Comparison of ENCODE assay signal across 19 mouse cellular contexts in the genomic region with DNA sequence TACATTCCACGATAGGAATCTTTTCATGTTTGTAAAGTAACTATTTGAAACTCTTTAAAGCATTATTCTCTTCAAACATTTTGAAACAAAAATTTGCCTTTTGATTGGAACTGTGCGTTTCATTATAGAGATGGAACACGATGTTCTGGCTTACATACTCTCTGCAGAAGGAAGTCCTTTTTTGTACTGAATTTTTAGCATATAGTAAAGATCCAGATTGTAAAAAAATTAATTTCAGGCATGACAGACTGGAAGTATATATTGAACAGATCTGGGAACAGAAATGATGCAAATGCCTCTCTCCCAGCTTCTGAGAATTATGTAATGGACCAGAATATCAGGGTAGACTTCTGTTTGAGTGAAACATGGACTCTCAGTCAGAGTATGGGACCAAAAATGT.
DNase-seq lines count a peak whose midpoint lies in the region; ATAC-seq and TF ChIP-seq lines count a peak whose summit lies in the region.
"Had no signal": no experiment of that assay in that cellular context is flagged by ENCODE, and none has a peak within 500 bp of the region (broad histone marks: within the 10 kb centered on the region; RNA-seq: fewer than 3 reads in every experiment).

No protein-coding gene starts in this region.

- H3K27me3 ChIP-seq in hindbrain, postnatal 0 days (ENCODE audit: insufficient read depth, low read length): no peaks in the 10 kb centered on the region
- no peaks in the 10 kb centered on the region for H3K27me3 ChIP-seq in midbrain, embryonic 14.5 days (ENCODE audit: control insufficient read depth, insufficient read depth, low read length)
- H3K27me3 ChIP-seq: embryonic facial prominence, embryonic 12.5 days had no signal

- no peak overlapping the region for H3K4me3 ChIP-seq in left cerebral cortex, adult 2 months
- H3K4me3 ChIP-seq in hindbrain, postnatal 0 days (ENCODE audit: low read length): no peak overlapping the region
- no peak overlapping the region for H3K4me3 ChIP-seq in midbrain, embryonic 14.5 days (replicated peaks; ENCODE audit: low read depth, low read length)
- H3K4me3 ChIP-seq: embryonic facial prominence, embryonic 10.5 days; embryonic facial prominence, embryonic 12.5 days had no signal

- intact Hi-C loops in left cerebral cortex, adult 2 months (cut with DNase I): no loop called here

- ATAC-seq in frontal cortex, adult (ENCODE audit: low TSS enrichment): peak; percentile 62
- ATAC-seq in hindbrain, postnatal 0 days: no peak
- no peak for ATAC-seq in midbrain, embryonic 14.5 days (ENCODE audit: low FRiP score, low TSS enrichment)
- ATAC-seq: forebrain, embryonic 14.5 days; forebrain, embryonic 16.5 days had no signal

- H3K9me3 ChIP-seq in hindbrain, postnatal 0 days (ENCODE audit: low read length): no peaks in the 10 kb centered on the region
- no peaks in the 10 kb centered on the region for H3K9me3 ChIP-seq in midbrain, embryonic 14.5 days (ENCODE audit: control insufficient read depth, low read length)
- H3K9me3 ChIP-seq: embryonic facial prominence, embryonic 10.5 days; embryonic facial prominence, embryonic 12.5 days had no signal

- H3K4me1 ChIP-seq in hindbrain, postnatal 0 days (ENCODE audit: insufficient read depth, low read length): no peaks in the 10 kb centered on the region
- no peaks in the 10 kb centered on the region for H3K4me1 ChIP-seq in midbrain, embryonic 14.5 days (ENCODE audit: control insufficient read depth, insufficient read depth, low read length)
- H3K4me1 ChIP-seq: embryonic facial prominence, embryonic 10.5 days; embryonic facial prominence, embryonic 12.5 days had no signal

- no peak overlapping the region for H3K4me2 ChIP-seq in hindbrain, postnatal 0 days (ENCODE audit: low read depth, low read length)
- H3K4me2 ChIP-seq in midbrain, embryonic 14.5 days (ENCODE audit: low read length): no peak overlapping the region
- H3K4me2 ChIP-seq: embryonic facial prominence, embryonic 12.5 days had no signal

- TF ChIP-seq CTCF in left cerebral cortex, adult 2 months (IDR thresholded peaks at IDR 0.05): no peak
- no peak for TF ChIP-seq CTCF in hindbrain, postnatal 0 days (IDR thresholded peaks at IDR 0.05; ENCODE audit: low read depth)

- 93% methylated on average over 3 of the region's 3 CpGs for WGBS in hindbrain, postnatal 0 days
- 92% methylated on average over 3 of the region's 3 CpGs for WGBS in midbrain, embryonic 14.5 days

- H3K27ac ChIP-seq in left cerebral cortex, adult 2 months: peak overlapping the region; percentile 97
- H3K27ac ChIP-seq in hindbrain, postnatal 0 days: no peak overlapping the region
- no peak overlapping the region for H3K27ac ChIP-seq in midbrain, embryonic 14.5 days (replicated peaks; ENCODE audit: low read depth, low read length)
- H3K27ac ChIP-seq: embryonic facial prominence, embryonic 10.5 days; embryonic facial prominence, embryonic 12.5 days had no signal

- no peaks in the 10 kb centered on the region for H3K36me3 ChIP-seq in hindbrain, postnatal 0 days (ENCODE audit: insufficient read depth, low read length)
- no peaks in the 10 kb centered on the region for H3K36me3 ChIP-seq in midbrain, embryonic 14.5 days (ENCODE audit: control insufficient read depth, insufficient read depth, low read length)
- H3K36me3 ChIP-seq: embryonic facial prominence, embryonic 10.5 days; embryonic facial prominence, embryonic 12.5 days had no signal

- no peak for DNase-seq in frontal cortex, postnatal 36 days (ENCODE audit: low spot score in 2 of 2)
- no peak for DNase-seq in left cerebral cortex, adult 2 months (ENCODE audit: extremely low spot score in 1 of 2, low spot score in 2 of 2)
- no peak for DNase-seq in left cerebral cortex, adult 18-20 months (ENCODE audit: low spot score in 2 of 2)
- peak; percentile 32 for DNase-seq in brain, embryonic 18.5 days (ENCODE audit: low read depth, low spot score)
- DNase-seq in hindbrain, postnatal 0 days (ENCODE audit: low spot score): no peak
- no peak for DNase-seq in midbrain, embryonic 14.5 days
- DNase-seq: adrenal gland, adult 2 months; adrenal gland, postnatal 10 days; adrenal gland, postnatal 25 days; cerebellum, adult 11 months; cerebellum, adult 2 months; cerebellum, adult 9-10 months; cerebellum, postnatal 10 days; cerebellum, postnatal 25 days had no signal

- H3K9ac ChIP-seq in hindbrain, postnatal 0 days (replicated peaks; ENCODE audit: low read length): no peak overlapping the region
- H3K9ac ChIP-seq in midbrain, embryonic 14.5 days (replicated peaks; ENCODE audit: low read length): no peak overlapping the region
- H3K9ac ChIP-seq: embryonic facial prominence, embryonic 12.5 days had no signal
